Mouse (Mus musculus): ENCODE data around the gene Acp7. TPM values are rescaled to one million over a fixed set of nuclear protein-coding genes. Genes with fewer than 3 reads are reported as not detected.
A peak's percentile ranks its signal among the peaks of the same experiment; 100 is the strongest.

The Acp7 gene
- polyA plus RNA-seq, 1 experiment from 2014 or later: not detected

- WGBS: 80% methylated on average over 11 of the region's 11 CpGs
- Histone ChIP-seq H3K27ac (ENCODE audit: low read depth, low read length) (no peak overlapping the region), H3K9ac (ENCODE audit: low read depth, low read length) (no peak overlapping the region), H3K9me3 (ENCODE audit: control insufficient read depth) (no peaks in the 10 kb centered on the region), H3K4me1 (replicated peaks; ENCODE audit: control insufficient read depth, insufficient read depth, low read length) (peaks cover 40% of the 10 kb centered on the region), H3K4me2 (replicated peaks; ENCODE audit: low read depth) (no peak overlapping the region), H3K27me3 (replicated peaks; ENCODE audit: control insufficient read depth, insufficient read depth, low read length) (no peaks in the 10 kb centered on the region), H3K4me3 (ENCODE audit: low read depth, low read length) (no peak overlapping the region), H3K36me3 (ENCODE audit: control insufficient read depth, insufficient read depth) (0 out of 2 replicates have a peak, but pooled peaks cover 5% of the 10 kb centered on the region)
- ATAC-seq: no peak
- no peak for TF ChIP-seq CTCF (IDR thresholded peaks at IDR 0.05; ENCODE audit: low read depth)
Measured at GRCm38 (mm10) chr7:28575597-28575996, 55.5 kb downstream of the Acp7 start.

GRCm38 (mm10) chr7:28573236-28573635 lies 57.9 kb downstream of the Acp7 start:
- WGBS: 79% methylated on average over 3 of the region's 3 CpGs
- no peak for TF ChIP-seq CTCF (IDR thresholded peaks at IDR 0.05; ENCODE audit: low read depth)
- no peak for ATAC-seq
- Histone ChIP-seq H3K36me3 (ENCODE audit: control insufficient read depth, insufficient read depth) (peaks cover 12% of the 10 kb centered on the region), H3K9ac (ENCODE audit: low read depth, low read length) (no peak overlapping the region), H3K4me2 (replicated peaks; ENCODE audit: low read depth) (no peak overlapping the region), H3K4me1 (replicated peaks; ENCODE audit: control insufficient read depth, insufficient read depth, low read length) (peaks cover 34% of the 10 kb centered on the region), H3K27ac (ENCODE audit: low read depth, low read length) (peak overlapping the region; percentile 30; the same call in 1 of the 2 replicates), H3K9me3 (ENCODE audit: control insufficient read depth) (no peaks in the 10 kb centered on the region), H3K4me3 (ENCODE audit: low read depth, low read length) (no peak overlapping the region), H3K27me3 (replicated peaks; ENCODE audit: control insufficient read depth, insufficient read depth, low read length) (no peaks in the 10 kb centered on the region)

- Histone ChIP-seq H3K9ac (ENCODE audit: low read depth, low read length) (no peak overlapping the region), H3K36me3 (ENCODE audit: control insufficient read depth, insufficient read depth) (peaks cover 17% of the 10 kb centered on the region), H3K4me3 (ENCODE audit: low read depth, low read length) (no peak overlapping the region), H3K9me3 (ENCODE audit: control insufficient read depth) (no peaks in the 10 kb centered on the region), H3K27ac (ENCODE audit: low read depth, low read length) (0 out of 2 replicates have a peak overlapping the region, but pooled peaks have one; percentile 30), H3K4me1 (replicated peaks; ENCODE audit: control insufficient read depth, insufficient read depth, low read length) (peaks cover 29% of the 10 kb centered on the region), H3K27me3 (replicated peaks; ENCODE audit: control insufficient read depth, insufficient read depth, low read length) (no peaks in the 10 kb centered on the region), H3K4me2 (replicated peaks; ENCODE audit: low read depth) (no peak overlapping the region)
- ATAC-seq: no peak
- WGBS: 52% methylated on average over 5 of the region's 5 CpGs
- TF ChIP-seq CTCF (IDR thresholded peaks at IDR 0.05; ENCODE audit: low read depth): no peak
Measured at GRCm38 (mm10) chr7:28572689-28573088, 58.4 kb downstream of the Acp7 start.

- Histone ChIP-seq H3K27ac (ENCODE audit: low read depth, low read length) (peak overlapping the region; percentile 76), H3K4me1 (replicated peaks; ENCODE audit: control insufficient read depth, insufficient read depth, low read length) (peaks cover 16% of the 10 kb centered on the region; the same call in 1 of the 2 replicates), H3K4me2 (replicated peaks; ENCODE audit: low read depth) (peak overlapping the region; percentile 48), H3K4me3 (ENCODE audit: low read depth, low read length) (no peak overlapping the region), H3K9ac (ENCODE audit: low read depth, low read length) (no peak overlapping the region), H3K27me3 (replicated peaks; ENCODE audit: control insufficient read depth, insufficient read depth, low read length) (no peaks in the 10 kb centered on the region), H3K9me3 (ENCODE audit: control insufficient read depth) (no peaks in the 10 kb centered on the region), H3K36me3 (ENCODE audit: control insufficient read depth, insufficient read depth) (peaks cover 33% of the 10 kb centered on the region)
- TF ChIP-seq CTCF (IDR thresholded peaks at IDR 0.05; ENCODE audit: low read depth): no peak
- peak; percentile 2; the same call in 1 of the 2 replicates for ATAC-seq
- WGBS: 19% methylated on average over 5 of the region's 5 CpGs
Measured at GRCm38 (mm10) chr7:28570982-28571682, 60.0 kb downstream of the Acp7 start.

- 35% methylated on average over 12 of the region's 12 CpGs for WGBS
- Histone ChIP-seq H3K9ac (ENCODE audit: low read depth, low read length) (no peak overlapping the region), H3K36me3 (ENCODE audit: control insufficient read depth, insufficient read depth) (peaks cover 40% of the 10 kb centered on the region), H3K4me3 (ENCODE audit: low read depth, low read length) (no peak overlapping the region), H3K9me3 (ENCODE audit: control insufficient read depth) (no peaks in the 10 kb centered on the region), H3K27ac (ENCODE audit: low read depth, low read length) (peak overlapping the region; percentile 76), H3K4me1 (replicated peaks; ENCODE audit: control insufficient read depth, insufficient read depth, low read length) (peaks cover 16% of the 10 kb centered on the region; the same call in 1 of the 2 replicates), H3K27me3 (replicated peaks; ENCODE audit: control insufficient read depth, insufficient read depth, low read length) (no peaks in the 10 kb centered on the region), H3K4me2 (replicated peaks; ENCODE audit: low read depth) (peak overlapping the region; percentile 48)
- peak; percentile 28 for TF ChIP-seq CTCF (IDR thresholded peaks at IDR 0.05; ENCODE audit: low read depth)
- ATAC-seq: peak; percentile 85
Measured at GRCm38 (mm10) chr7:28570291-28570981, 60.7 kb downstream of the Acp7 start.

GRCm38 (mm10) chr7:28568253-28568652 lies 62.9 kb downstream of the Acp7 start:
- peaks cover 9% of the 10 kb centered on the region; the same call in 1 of the 2 replicates for H3K4me1 ChIP-seq (replicated peaks; ENCODE audit: control insufficient read depth, insufficient read depth, low read length)
- no peaks in the 10 kb centered on the region for H3K9me3 ChIP-seq (ENCODE audit: control insufficient read depth)
- no peak overlapping the region for H3K4me2 ChIP-seq (replicated peaks; ENCODE audit: low read depth)
- H3K27me3 ChIP-seq (replicated peaks; ENCODE audit: control insufficient read depth, insufficient read depth, low read length): no peaks in the 10 kb centered on the region
- TF ChIP-seq CTCF (IDR thresholded peaks at IDR 0.05; ENCODE audit: low read depth): peak; percentile 92
- H3K9ac ChIP-seq (ENCODE audit: low read depth, low read length): no peak overlapping the region
- H3K4me3 ChIP-seq (ENCODE audit: low read depth, low read length): no peak overlapping the region
- peaks cover 62% of the 10 kb centered on the region for H3K36me3 ChIP-seq (ENCODE audit: control insufficient read depth, insufficient read depth)
- no peak for ATAC-seq
- H3K27ac ChIP-seq (ENCODE audit: low read depth, low read length): no peak overlapping the region

Measured in intestine, postnatal 0 days (tissue).